Mouse (Mus musculus) gastrocnemius, adult 8-10 months (tissue): ENCODE measurements around the gene Rasgef1b. TPM values are rescaled to one million over a fixed set of nuclear protein-coding genes. Genes with fewer than 3 reads are reported as not detected.

Experiments
- DNase-seq, 2 experiments: peaks; one replicate each; pipeline ENCODE4 v3.0.0; 2022; ENCODE audit warnings: low spot score in 2 of 2
- total RNA-seq, 4 experiments: library from RNA; stranded (reverse); gene quantifications; 2 replicates each; pipeline ENCODE4 v1.2.4; 2022

Gene Rasgef1b
- total RNA-seq, 4 experiments from 2014 or later, result 0.24 to 0.36 (median 0.35) TPM; not detected in 1

DNA sequence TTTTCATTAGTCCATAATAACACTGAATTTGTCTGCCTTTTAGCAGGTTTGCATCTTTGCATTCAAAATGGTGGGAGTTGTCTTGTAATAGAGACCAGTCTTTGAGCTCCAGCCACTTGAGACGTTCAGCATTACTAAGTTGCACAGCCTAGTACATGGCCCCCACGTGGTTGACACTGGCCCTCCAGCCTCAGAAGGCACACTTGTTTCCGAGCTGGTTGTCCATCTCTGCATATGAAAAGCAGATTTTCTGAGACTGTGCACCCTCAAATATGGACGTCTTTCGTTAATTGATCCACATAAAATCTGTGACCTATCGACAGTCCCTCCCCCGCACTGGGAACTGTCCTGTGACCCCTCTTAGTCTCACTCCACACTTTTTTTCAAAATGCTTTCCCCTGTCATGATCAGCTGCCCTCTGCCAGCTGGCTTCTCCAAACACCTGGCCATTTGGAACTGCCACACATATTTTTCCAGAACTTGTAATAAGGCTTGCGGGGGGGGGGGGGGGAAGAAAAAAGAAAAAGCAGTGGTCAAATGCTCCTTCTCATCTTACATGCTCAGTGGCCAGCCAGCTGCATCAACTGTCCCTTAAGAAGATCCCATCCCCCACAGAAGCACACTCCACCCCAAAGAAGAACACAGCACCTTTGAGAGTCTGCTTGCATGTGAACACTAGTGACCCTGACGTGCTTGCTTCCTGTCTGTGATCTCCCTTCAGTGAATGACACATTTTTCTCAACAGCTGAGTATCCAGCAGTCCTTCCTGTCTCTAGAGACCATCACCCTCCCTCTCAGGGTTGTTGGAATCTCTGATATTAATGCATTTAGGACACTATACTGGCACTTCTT, 231.7 kb downstream of the Rasgef1b start:
- no peak for DNase-seq

DNA sequence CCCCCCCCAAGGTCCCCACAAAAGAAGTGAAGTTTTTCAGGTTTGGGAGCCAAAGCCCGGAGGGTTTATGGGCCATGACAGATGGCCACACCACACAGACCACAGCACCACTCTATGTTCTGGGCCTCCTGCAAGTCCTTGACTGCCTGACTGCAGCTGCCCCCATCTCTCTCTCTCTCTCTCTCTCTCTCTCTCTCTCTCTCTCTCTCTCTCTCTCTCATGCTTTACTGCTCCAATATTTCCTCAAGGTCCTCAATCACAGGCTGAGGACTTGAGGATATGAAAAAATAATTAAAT, 232.8 kb downstream of the Rasgef1b start:
- DNase-seq, result no peak

GRCm38 (mm10) chr5:99495354-99496156, 233.3 kb downstream of the Rasgef1b start:
- DNase-seq, result no peak

DNA sequence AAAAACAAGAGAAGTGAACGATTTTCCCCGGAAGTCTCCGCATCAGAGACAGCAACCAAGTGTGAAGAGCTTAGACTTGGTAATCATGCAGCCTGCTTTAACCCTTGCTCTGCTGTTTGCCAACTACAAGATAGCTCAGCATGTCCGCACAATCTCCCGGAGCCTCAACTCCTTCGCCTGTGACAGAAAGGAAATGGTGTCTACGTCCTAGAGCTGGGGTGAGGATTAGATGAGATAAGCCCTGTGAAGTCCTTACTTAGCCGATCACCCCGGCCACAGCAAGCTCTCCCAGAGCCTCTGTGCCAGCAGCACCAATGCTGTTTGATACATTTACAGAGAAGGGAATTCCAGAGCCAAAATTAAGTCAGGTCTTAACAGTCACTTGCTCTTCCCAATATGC, 235.0 kb downstream of the Rasgef1b start:
- DNase-seq, result no peak

- no peak for DNase-seq
Measured at GRCm38 (mm10) chr5:99493017-99493416, 235.8 kb downstream of the Rasgef1b start.

GRCm38 (mm10) chr5:99488479-99489158, 240.2 kb downstream of the Rasgef1b start:
- DNase-seq, result no peak

- DNase-seq, result no peak
Measured at GRCm38 (mm10) chr5:99487009-99487858, 241.6 kb downstream of the Rasgef1b start.

DNA sequence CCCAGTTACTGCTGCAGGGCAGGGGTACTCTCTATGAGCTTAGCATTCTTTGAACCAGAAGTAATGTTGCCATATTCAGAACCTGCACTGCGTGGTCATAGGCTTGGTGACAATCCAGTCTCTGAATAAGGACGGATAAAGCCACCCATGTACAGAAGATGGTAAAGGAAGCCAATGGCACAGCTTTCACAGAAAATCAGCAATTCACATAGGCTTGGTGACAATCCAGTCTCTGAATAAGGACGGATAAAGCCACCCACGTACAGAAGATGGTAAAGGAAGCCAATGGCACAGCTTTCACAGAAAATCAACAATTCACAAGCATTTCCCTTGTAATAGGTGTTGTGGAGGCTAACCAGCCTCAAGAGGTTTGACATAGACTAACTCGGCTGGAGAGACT, 245.7 kb downstream of the Rasgef1b start:
- no peak for DNase-seq

- DNase-seq, result no peak
Measured at GRCm38 (mm10) chr5:99482524-99482923, 246.3 kb downstream of the Rasgef1b start.

- no peak for DNase-seq
Measured at GRCm38 (mm10) chr5:99482016-99482415, 246.8 kb downstream of the Rasgef1b start.

GRCm38 (mm10) chr5:99480078-99481031, 248.5 kb downstream of the Rasgef1b start:
- DNase-seq, result no peak

GRCm38 (mm10) chr5:99479263-99480077, 249.4 kb downstream of the Rasgef1b start:
- no peak for DNase-seq

DNA sequence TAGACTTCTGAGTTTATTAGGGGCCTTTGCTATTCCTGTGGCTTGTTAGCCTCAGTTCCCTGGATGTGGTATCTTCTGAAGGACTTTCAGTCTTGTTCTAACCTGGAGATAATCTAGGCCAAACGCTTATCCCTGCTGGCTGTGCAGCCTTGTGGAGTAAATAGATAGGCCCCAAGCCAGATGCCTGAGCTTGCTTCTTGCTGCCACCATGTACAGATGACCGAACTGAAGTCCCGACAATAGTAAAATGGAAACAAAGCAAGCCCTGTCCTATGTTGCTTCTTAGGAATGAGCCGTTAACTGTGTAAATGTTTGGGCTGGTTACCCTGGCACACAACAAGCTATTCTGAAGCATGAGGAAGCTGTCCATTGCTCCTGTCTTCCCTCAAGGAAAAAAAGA, 250.1 kb downstream of the Rasgef1b start:
- no peak for DNase-seq

- DNase-seq, result no peak
Measured at GRCm38 (mm10) chr5:99477420-99477815, 251.4 kb downstream of the Rasgef1b start.

DNA sequence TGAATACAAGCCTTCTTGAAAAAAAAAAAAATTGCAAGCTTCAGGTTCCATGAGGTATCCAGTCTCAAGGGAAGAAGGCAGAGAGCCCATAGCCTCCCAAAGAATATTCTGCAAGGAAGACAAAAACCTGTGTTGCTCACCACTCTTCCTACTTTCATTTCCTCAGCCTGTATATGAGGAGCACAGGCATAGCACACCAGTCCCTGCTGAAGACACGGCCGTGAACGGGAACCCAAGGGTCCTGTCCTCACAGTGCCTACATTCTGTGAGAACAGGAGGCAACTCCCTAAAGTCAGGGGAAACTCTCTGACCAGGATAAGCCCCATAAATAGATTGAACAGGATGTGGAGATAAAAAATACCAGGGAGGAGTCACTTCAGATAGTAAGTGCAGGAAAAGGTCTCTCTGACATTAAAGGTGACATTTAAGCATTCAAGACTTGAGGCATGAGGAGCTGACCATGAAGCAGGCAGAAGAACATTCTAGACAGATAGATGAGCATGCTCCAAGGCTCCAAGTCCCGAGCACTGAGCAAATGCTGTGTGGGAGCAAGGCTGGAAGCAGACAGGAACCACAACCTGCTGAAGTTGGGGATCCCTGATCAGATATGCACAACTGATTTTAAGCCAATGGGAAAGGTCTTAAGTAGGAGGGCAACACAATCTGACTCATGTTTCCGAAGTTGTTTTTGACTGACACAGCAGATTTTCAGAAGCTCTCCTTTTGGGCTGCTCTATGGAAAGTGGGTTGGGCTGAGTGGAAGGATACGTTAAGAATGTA, 252.0 kb downstream of the Rasgef1b start:
- no peak for DNase-seq

- DNase-seq, result no peak
Measured at GRCm38 (mm10) chr5:99472607-99473335, 256.1 kb downstream of the Rasgef1b start.

DNA sequence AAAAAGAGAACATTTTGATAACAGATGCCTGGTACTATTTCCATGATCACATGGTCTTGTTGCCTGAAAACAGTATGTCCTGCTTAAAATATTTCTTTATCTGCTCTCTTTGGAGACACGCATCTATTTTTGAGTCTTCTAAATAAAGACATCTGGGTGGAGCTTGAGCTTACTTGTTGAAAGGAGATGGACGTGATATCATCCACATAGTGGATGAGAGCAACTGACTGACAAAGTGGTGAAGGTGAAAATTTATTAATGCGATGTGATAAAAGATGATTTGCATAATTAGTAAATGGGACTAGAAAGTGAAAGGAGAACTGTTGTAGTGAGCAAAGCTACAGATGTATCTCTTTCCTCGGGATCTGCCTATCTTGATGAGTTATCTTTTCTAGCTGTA, 257.1 kb downstream of the Rasgef1b start:
- no peak for DNase-seq

DNA sequence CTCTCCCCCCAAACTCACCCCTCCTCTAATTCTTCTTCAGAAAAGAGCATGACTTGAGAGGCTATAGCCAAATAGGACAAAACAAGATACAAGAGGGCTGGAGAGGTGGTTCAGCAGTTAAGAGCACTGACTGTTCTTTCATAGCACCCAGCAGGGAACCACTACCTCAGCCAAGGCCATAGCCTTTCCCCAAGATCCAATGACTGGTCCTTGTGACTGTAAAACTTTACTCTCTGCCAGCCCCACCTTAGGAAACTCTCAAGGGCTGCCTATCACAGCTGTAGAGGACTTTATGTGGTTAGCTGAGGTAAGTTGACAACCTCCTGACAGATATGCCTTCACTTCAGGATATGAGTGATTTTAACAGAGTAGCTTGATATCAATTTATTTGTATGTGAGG, 258.3 kb downstream of the Rasgef1b start:
- DNase-seq, result no peak
